Mouse (Mus musculus): ENCODE measurements at regions not wholly inside any gene's neighbourhood (a gene's known extent, or its start where the extent isn't known, plus 50 kb on each side); places are given as distances from the start of the nearest gene placed in this dataset.
"Not testable (repeated sequence)": the region's sequence is repeated elsewhere in the genome, so short reads cannot be mapped to it uniquely, and the experiment has no call there.

GRCm38 (mm10) chr12:54516039-54516438, 140.3 kb downstream of the Sptssa start:
- not testable (repeated sequence) for H3K9ac ChIP-seq; H3K36me3 ChIP-seq; H3K4me1 ChIP-seq; H3K4me2 ChIP-seq (replicated peaks); H3K4me3 ChIP-seq; H3K27ac ChIP-seq; ATAC-seq (ENCODE audit: insufficient number of reproducible peaks, insufficient read depth, low FRiP score, low TSS enrichment); H3K27me3 ChIP-seq; H3K9me3 ChIP-seq
- WGBS = 59% methylated on average over 4 of the region's 4 CpGs

- Histone ChIP-seq H3K4me1 (no peaks in the 10 kb centered on the region), H3K27me3 (no peaks in the 10 kb centered on the region), H3K27ac (no peak overlapping the region), H3K36me3 (no peaks in the 10 kb centered on the region), H3K9ac (no peak overlapping the region), H3K4me3 (no peak overlapping the region), H3K4me2 (replicated peaks) (no peak overlapping the region), H3K9me3 (no peaks in the 10 kb centered on the region)
- 64% methylated on average over 6 of the region's 6 CpGs for WGBS
- no peak for ATAC-seq (ENCODE audit: insufficient number of reproducible peaks, insufficient read depth, low FRiP score, low TSS enrichment)
These were observed 146.5 kb downstream of the Sptssa start for GRCm38 (mm10) chr12:54509903-54510302.

DNA sequence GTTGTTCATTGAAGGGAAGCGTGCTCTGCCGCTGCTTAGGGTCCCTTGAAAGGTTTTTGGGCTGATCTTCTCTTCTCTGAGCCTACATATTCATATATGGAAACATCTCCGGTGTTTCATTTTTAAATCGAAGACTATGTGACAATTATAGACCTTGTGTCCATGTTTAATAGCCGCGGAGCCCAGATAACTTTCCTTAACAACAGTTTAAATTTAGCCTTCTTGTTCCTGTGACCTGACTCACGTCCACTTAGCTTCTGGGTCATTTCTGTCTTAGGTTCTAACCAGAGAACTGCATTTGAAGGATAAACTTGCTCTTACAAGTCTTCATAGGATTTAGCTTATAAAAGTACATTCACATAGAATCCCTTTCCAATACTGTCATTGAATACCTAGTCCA, 153.6 kb downstream of the Sptssa start:
- no peaks in the 10 kb centered on the region for H3K36me3 ChIP-seq
- H3K9me3 ChIP-seq = no peaks in the 10 kb centered on the region
- WGBS = 89% methylated on average over 7 of the region's 7 CpGs
- no peaks in the 10 kb centered on the region for H3K27me3 ChIP-seq
- no peak overlapping the region for H3K4me3 ChIP-seq
- no peak overlapping the region for H3K4me2 ChIP-seq (replicated peaks)
- no peak for ATAC-seq (ENCODE audit: insufficient number of reproducible peaks, insufficient read depth, low FRiP score, low TSS enrichment)
- H3K27ac ChIP-seq = no peak overlapping the region
- no peak overlapping the region for H3K9ac ChIP-seq
- no peaks in the 10 kb centered on the region for H3K4me1 ChIP-seq

DNA sequence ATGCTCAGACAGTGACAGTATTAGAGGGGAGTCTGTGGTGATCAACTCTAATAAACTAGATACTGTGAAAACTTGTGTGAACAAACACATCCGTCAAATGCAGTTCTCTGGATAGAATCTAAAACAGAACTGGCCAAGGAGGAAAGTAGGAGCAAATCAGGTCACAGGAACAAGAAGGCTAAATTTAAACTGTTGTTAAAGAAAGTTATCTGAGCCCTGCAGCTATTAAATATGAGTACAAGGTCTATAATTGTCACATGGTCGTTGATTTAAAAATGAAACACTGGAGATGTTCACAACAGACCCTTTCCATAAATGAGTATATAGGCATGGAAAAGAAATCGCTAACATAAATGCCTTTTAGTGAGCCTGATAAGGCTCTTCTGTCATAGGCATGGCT, 156.4 kb downstream of the Sptssa start:
- peaks cover 2% of the 10 kb centered on the region; the same call in 1 of the 2 replicates for H3K4me1 ChIP-seq
- no peak overlapping the region for H3K9ac ChIP-seq
- no peak overlapping the region for H3K27ac ChIP-seq
- 64% methylated on average over 3 of the region's 3 CpGs for WGBS
- no peak for ATAC-seq (ENCODE audit: insufficient number of reproducible peaks, insufficient read depth, low FRiP score, low TSS enrichment)
- H3K4me2 ChIP-seq (replicated peaks) = no peak overlapping the region
- H3K4me3 ChIP-seq = no peak overlapping the region
- H3K9me3 ChIP-seq = no peaks in the 10 kb centered on the region
- H3K27me3 ChIP-seq = no peaks in the 10 kb centered on the region
- H3K36me3 ChIP-seq = no peaks in the 10 kb centered on the region

DNA sequence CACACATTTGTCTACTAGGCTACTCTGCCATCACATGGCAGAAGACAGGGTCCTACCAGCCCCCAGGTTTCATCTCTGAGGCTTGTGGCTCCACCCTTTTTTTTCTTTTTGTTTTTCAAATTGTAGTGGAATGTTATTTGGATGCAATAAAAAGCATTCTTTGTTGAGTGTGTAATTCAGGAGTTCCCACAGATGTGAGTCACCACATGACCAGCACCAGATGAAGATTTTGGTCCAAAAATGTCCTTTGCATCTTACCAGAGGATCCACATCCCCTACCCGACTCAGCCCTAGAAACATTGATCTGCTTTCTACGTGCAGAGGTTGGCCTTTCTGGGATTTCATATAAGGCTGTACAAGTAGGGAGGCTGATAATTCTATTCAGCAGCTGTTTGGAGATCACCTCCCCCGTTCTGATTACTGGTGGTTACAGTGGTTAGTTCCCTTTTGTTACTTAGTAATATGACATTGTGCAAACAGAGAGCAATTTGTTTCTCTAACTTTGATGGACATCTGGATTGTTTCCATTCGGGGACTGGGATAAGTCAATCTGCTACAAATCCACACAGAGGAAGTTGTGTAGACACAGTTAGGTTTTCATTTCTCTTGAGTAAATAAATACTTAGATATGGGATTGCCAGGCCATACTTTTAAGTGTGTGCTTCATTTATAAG, 160.5 kb downstream of the Sptssa start:
- 54% methylated on average over 4 of the region's 4 CpGs for WGBS
- Histone ChIP-seq H3K27ac (no peak overlapping the region), H3K9ac (no peak overlapping the region), H3K36me3 (no peaks in the 10 kb centered on the region), H3K4me1 (peaks cover 2% of the 10 kb centered on the region; the same call in 1 of the 2 replicates), H3K27me3 (peaks cover 8% of the 10 kb centered on the region; the same call in 1 of the 2 replicates), H3K9me3 (no peaks in the 10 kb centered on the region), H3K4me2 (replicated peaks) (no peak overlapping the region), H3K4me3 (no peak overlapping the region)
- ATAC-seq (ENCODE audit: insufficient number of reproducible peaks, insufficient read depth, low FRiP score, low TSS enrichment) = no peak

- no peaks in the 10 kb centered on the region for H3K36me3 ChIP-seq
- no peak for ATAC-seq (ENCODE audit: insufficient number of reproducible peaks, insufficient read depth, low FRiP score, low TSS enrichment)
- WGBS = 84% methylated on average over 7 of the region's 7 CpGs
- H3K9me3 ChIP-seq = no peaks in the 10 kb centered on the region
- no peak overlapping the region for H3K4me2 ChIP-seq (replicated peaks)
- no peak overlapping the region for H3K4me3 ChIP-seq
- peaks cover 10% of the 10 kb centered on the region; the same call in 1 of the 2 replicates for H3K27me3 ChIP-seq
- no peak overlapping the region for H3K9ac ChIP-seq
- no peak overlapping the region for H3K27ac ChIP-seq
- peaks cover 2% of the 10 kb centered on the region; the same call in 1 of the 2 replicates for H3K4me1 ChIP-seq
These were observed 161.5 kb downstream of the Sptssa start for GRCm38 (mm10) chr12:54494756-54495375.

- 43% methylated on average over 10 of the region's 10 CpGs for WGBS
- H3K27ac ChIP-seq = no peak overlapping the region
These were observed 163.6 kb downstream of the Sptssa start for GRCm38 (mm10) chr12:54492737-54493136.

DNA sequence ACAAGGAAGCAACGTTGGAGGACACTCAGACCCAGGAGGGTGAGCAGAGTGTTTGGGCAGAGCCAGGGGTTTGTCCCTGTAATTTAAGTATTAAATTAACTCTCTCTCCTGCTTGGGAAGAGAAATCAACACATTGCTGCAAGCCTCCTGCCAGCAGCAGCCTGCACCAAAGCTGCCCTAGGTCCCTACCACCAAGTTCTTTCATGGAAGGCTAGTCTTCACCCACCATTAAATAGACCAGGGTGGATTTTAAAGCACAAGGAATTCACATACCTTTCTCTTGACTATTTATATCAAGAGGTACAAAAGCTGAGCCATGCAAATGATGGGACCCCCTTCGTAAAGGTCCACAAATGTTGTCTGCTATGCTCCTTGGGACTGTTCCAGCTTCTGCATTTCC, 165.9 kb downstream of the Sptssa start:
- no peak overlapping the region for H3K9ac ChIP-seq
- WGBS = 64% methylated on average over 2 of the region's 2 CpGs
- ATAC-seq (ENCODE audit: insufficient number of reproducible peaks, insufficient read depth, low FRiP score, low TSS enrichment) = no peak

More at GRCm38 (mm10) chr12:54492737-54493136, 163.6 kb downstream of the Sptssa start:
- Histone ChIP-seq H3K9me3 (no peaks in the 10 kb centered on the region), H3K4me2 (replicated peaks) (no peak overlapping the region), H3K4me1 (peaks cover 2% of the 10 kb centered on the region; the same call in 1 of the 2 replicates), H3K4me3 (no peak overlapping the region), H3K27me3 (peaks cover 10% of the 10 kb centered on the region; the same call in 1 of the 2 replicates), H3K9ac (no peak overlapping the region), H3K36me3 (no peaks in the 10 kb centered on the region)
- no peak for ATAC-seq (ENCODE audit: insufficient number of reproducible peaks, insufficient read depth, low FRiP score, low TSS enrichment)

DNA sequence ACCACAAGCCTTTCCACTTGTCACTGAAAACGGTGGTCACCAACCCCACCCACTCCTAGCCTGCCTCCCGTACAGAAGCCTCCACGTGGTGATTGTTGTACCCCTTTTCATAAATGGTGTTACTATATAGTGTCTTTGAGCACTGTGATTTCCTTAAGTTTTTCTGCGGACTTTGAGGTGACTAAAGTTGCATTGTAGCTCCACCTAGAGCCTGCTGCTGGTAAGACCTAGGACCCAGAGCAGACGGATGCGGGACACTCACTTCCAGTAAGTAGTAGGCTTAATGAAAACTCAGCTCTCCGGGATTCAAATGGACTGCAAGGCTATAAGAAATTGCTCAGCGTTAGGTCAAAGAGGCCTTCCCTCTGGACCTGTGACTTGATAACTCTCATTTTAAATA, 166.7 kb downstream of the Sptssa start:
- H3K4me2 ChIP-seq (replicated peaks) = no peak overlapping the region
- no peak overlapping the region for H3K27ac ChIP-seq
- H3K4me3 ChIP-seq = no peak overlapping the region
- H3K4me1 ChIP-seq = no peaks in the 10 kb centered on the region
- H3K9ac ChIP-seq = no peak overlapping the region
- WGBS = 4% methylated on average over 8 of the region's 8 CpGs
- peaks cover 10% of the 10 kb centered on the region; the same call in 1 of the 2 replicates for H3K27me3 ChIP-seq
- 0 out of 2 replicates have a peak, but pooled peaks have one; percentile 28 for ATAC-seq (ENCODE audit: insufficient number of reproducible peaks, insufficient read depth, low FRiP score, low TSS enrichment)
- H3K9me3 ChIP-seq = no peaks in the 10 kb centered on the region
- no peaks in the 10 kb centered on the region for H3K36me3 ChIP-seq

More for the DNA sequence above, 165.9 kb downstream of the Sptssa start:
- Histone ChIP-seq H3K9me3 (no peaks in the 10 kb centered on the region), H3K4me2 (replicated peaks) (no peak overlapping the region), H3K27me3 (peaks cover 10% of the 10 kb centered on the region; the same call in 1 of the 2 replicates), H3K27ac (no peak overlapping the region), H3K36me3 (no peaks in the 10 kb centered on the region), H3K4me1 (no peaks in the 10 kb centered on the region), H3K4me3 (no peak overlapping the region)

- peaks cover 10% of the 10 kb centered on the region; the same call in 1 of the 2 replicates for H3K27me3 ChIP-seq
- H3K27ac ChIP-seq = no peak overlapping the region
- no peak overlapping the region for H3K4me3 ChIP-seq
- H3K9me3 ChIP-seq = no peaks in the 10 kb centered on the region
- H3K4me2 ChIP-seq (replicated peaks) = no peak overlapping the region
- no peak overlapping the region for H3K9ac ChIP-seq
- no peak for ATAC-seq (ENCODE audit: insufficient number of reproducible peaks, insufficient read depth, low FRiP score, low TSS enrichment)
- no peaks in the 10 kb centered on the region for H3K4me1 ChIP-seq
- no peaks in the 10 kb centered on the region for H3K36me3 ChIP-seq
- WGBS = 73% methylated on average over 4 of the region's 4 CpGs
These were observed 168.7 kb downstream of the Sptssa start for GRCm38 (mm10) chr12:54487689-54488088.

DNA sequence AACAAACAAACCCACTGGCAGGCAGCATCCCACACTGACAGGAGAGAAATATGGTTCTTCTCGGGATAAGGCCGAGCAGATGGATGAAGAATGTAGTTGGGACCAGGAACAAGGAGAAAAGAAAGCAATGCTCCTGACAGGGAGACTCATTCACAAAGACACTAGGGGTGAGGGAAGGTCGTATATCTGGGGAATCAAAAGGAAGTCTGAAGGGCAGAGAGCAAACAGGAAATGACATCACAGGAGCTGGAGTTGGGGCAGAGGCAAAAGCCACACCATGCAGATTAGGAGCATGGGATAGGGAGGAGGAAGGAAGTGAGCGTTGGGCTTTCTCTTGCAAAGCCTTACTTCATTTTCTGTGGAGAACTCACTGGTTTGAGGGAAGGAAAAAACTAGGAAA, 174.4 kb downstream of the Sptssa start:
- Histone ChIP-seq H3K27ac (no peak overlapping the region), H3K4me2 (replicated peaks) (no peak overlapping the region), H3K27me3 (no peaks in the 10 kb centered on the region), H3K9ac (no peak overlapping the region), H3K9me3 (no peaks in the 10 kb centered on the region), H3K4me1 (no peaks in the 10 kb centered on the region), H3K36me3 (no peaks in the 10 kb centered on the region), H3K4me3 (no peak overlapping the region)
- WGBS = 48% methylated on average over 4 of the region's 4 CpGs
- ATAC-seq (ENCODE audit: insufficient number of reproducible peaks, insufficient read depth, low FRiP score, low TSS enrichment) = no peak

DNA sequence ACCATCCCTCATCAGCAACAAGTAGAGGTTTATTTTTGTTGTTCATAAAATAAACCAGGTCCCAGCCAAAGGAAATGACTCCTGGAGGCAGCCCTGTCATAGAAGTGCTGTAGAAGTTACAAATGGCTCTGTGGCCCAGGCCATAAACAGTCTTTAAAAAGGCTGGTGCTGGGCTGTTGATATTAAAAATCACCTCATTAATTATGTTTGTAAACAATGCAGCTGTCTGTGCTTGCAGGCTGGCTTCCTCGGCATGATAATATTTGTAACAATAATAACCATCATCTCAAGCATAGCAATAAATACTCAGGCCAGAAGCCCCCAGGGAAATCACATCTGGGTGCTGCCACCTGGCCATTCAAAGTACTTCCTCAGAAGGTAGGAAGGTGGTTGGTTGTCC, 176.5 kb downstream of the Sptssa start:
- Histone ChIP-seq H3K4me2 (replicated peaks) (no peak overlapping the region), H3K36me3 (no peaks in the 10 kb centered on the region), H3K27ac (no peak overlapping the region), H3K27me3 (no peaks in the 10 kb centered on the region), H3K9me3 (no peaks in the 10 kb centered on the region), H3K4me3 (no peak overlapping the region), H3K4me1 (no peaks in the 10 kb centered on the region), H3K9ac (no peak overlapping the region)
- no peak for ATAC-seq (ENCODE audit: insufficient number of reproducible peaks, insufficient read depth, low FRiP score, low TSS enrichment)
- WGBS = 81% methylated on average over 1 of the region's 1 CpGs
